Mouse (Mus musculus) heart, adult 8-10 months (tissue): ENCODE data around the gene Foxn4. TPM values are rescaled to one million over a fixed set of nuclear protein-coding genes. Genes with fewer than 3 reads are reported as not detected.
A peak's percentile ranks its signal among the peaks of the same experiment; 100 is the strongest.

Experiments
- DNase-seq: peaks from one replicate; pipeline ENCODE4 v3.0.0; 2022; ENCODE audit warnings: low spot score
- total RNA-seq, 4 experiments: library from RNA; stranded (reverse); gene quantifications; 2 replicates each; pipeline ENCODE4 v1.2.4; 2022

Foxn4 gene
- total RNA-seq, 4 experiments from 2014 or later, result not detected

- DNase-seq, result no peak
Measured at GRCm38 (mm10) chr5:114279382-114280143, 6.0 kb upstream of the Foxn4 start.

GRCm38 (mm10) chr5:114275991-114276390, 2.4 kb upstream of the Foxn4 start:
- no peak for DNase-seq

GRCm38 (mm10) chr5:114275339-114275738, 1.7 kb upstream of the Foxn4 start:
- no peak for DNase-seq

GRCm38 (mm10) chr5:114269984-114270383, 3.6 kb downstream of the Foxn4 start:
- no peak for DNase-seq

GRCm38 (mm10) chr5:114269499-114269898, 4.1 kb downstream of the Foxn4 start:
- no peak for DNase-seq

GRCm38 (mm10) chr5:114268646-114269045, 5.0 kb downstream of the Foxn4 start:
- DNase-seq, result no peak

GRCm38 (mm10) chr5:114264791-114265190, 8.8 kb downstream of the Foxn4 start:
- DNase-seq, result no peak

GRCm38 (mm10) chr5:114264030-114264459, 9.6 kb downstream of the Foxn4 start:
- no peak for DNase-seq

GRCm38 (mm10) chr5:114261494-114261893, 12.1 kb downstream of the Foxn4 start:
- DNase-seq, result no peak

GRCm38 (mm10) chr5:114259495-114259894, 14.1 kb downstream of the Foxn4 start:
- DNase-seq, result no peak

GRCm38 (mm10) chr5:114248174-114248589, 25.4 kb downstream of the Foxn4 start:
- peak; percentile 45 for DNase-seq

GRCm38 (mm10) chr5:114246465-114246864, 27.1 kb downstream of the Foxn4 start:
- DNase-seq, result no peak

GRCm38 (mm10) chr5:114239737-114240136, 33.9 kb downstream of the Foxn4 start:
- no peak for DNase-seq

- no peak for DNase-seq
Measured at GRCm38 (mm10) chr5:114238924-114239323, 34.7 kb downstream of the Foxn4 start.

GRCm38 (mm10) chr5:114228901-114229300, 44.7 kb downstream of the Foxn4 start:
- no peak for DNase-seq

GRCm38 (mm10) chr5:114226051-114226450, 47.6 kb downstream of the Foxn4 start:
- no peak for DNase-seq

- no peak for DNase-seq
Measured at GRCm38 (mm10) chr5:114218771-114219170, 54.8 kb downstream of the Foxn4 start.

- DNase-seq, result no peak
Measured at GRCm38 (mm10) chr5:114213183-114213582, 60.4 kb downstream of the Foxn4 start.

- no peak for DNase-seq
Measured at GRCm38 (mm10) chr5:114206158-114206557, 67.4 kb downstream of the Foxn4 start.
